Mouse (Mus musculus) forebrain, embryonic 13.5 days (tissue): ENCODE data around the gene Zfp653. TPM values are rescaled to one million over a fixed set of nuclear protein-coding genes. Genes with fewer than 3 reads are reported as not detected.
A peak's percentile ranks its signal among the peaks of the same experiment; 100 is the strongest.

Experiments
- ATAC-seq: fragments of 200-750 bp; cut with Nextera tagmentation; 2 replicates; pipeline ENCODE4 v1.8.0; 2017
- H3K27ac ChIP-seq: fragments of 300-500 bp; sonication (generic); 2 replicates; pipeline ENCODE4 v1.5.1; 2015; ENCODE audit warnings: inconsistent platforms, mild to moderate bottlenecking, moderate library complexity
- H3K27me3 ChIP-seq: fragments of 300-500 bp; sonication (generic); 2 replicates; pipeline ENCODE4 v1.6.1; 2015; ENCODE audit warnings: mild to moderate bottlenecking, inconsistent platforms
- H3K36me3 ChIP-seq: fragments of 300-500 bp; sonication (generic); 2 replicates; pipeline ENCODE4 v1.6.1; 2015; ENCODE audit warnings: mild to moderate bottlenecking, inconsistent platforms; ENCODE audit not compliant: poor library complexity, severe bottlenecking
- H3K4me1 ChIP-seq: fragments of 300-500 bp; sonication (generic); 2 replicates; pipeline ENCODE4 v1.6.1; 2015; ENCODE audit warnings: inconsistent platforms
- H3K4me2 ChIP-seq: fragments of 300-500 bp; sonication (generic); 2 replicates; pipeline ENCODE4 v1.6.1; 2015; ENCODE audit warnings: inconsistent platforms, mild to moderate bottlenecking, moderate library complexity
- H3K4me3 ChIP-seq: fragments of 300-500 bp; sonication (generic); 2 replicates; pipeline ENCODE4 v1.5.1; 2015; ENCODE audit warnings: mild to moderate bottlenecking, inconsistent platforms
- H3K9ac ChIP-seq: fragments of 300-500 bp; sonication (generic); 2 replicates; pipeline ENCODE4 v1.6.1; 2015; ENCODE audit warnings: mild to moderate bottlenecking, inconsistent platforms
- H3K9me3 ChIP-seq: fragments of 300-500 bp; sonication (generic); replicated peaks from 2 replicates; pipeline ENCODE4 v1.6.1; 2016; ENCODE audit warnings: inconsistent platforms
- WGBS: fragments of 180-500 bp; shearing (Covaris S2); methylation state at CpG from one replicate; pipeline ENCODE4 v1.1.7; 2015; 5-methylcytosine and 5-hydroxymethylcytosine counted together
- polyA plus RNA-seq: library from polyadenylated mRNA; unstranded; fragments of >200 nt; fragmentation: Nextera tagmentation; extraction: Ambion mirVana; gene quantifications from 2 replicates; pipeline ENCODE4 v1.2.1, GENCODE M21; 2015

The Zfp653 gene
- polyA plus RNA-seq: 17.1 and 18.9 TPM in 2 replicates

GRCm38 (mm10) chr9:22070791-22071573, at the start of gene Zfp653, which contains the start of gene Gm49318:
Gene Zfp653 (minus strand): TSS chr9:22071376.
Gene Gm49318 (minus strand): TSS chr9:22071259.
- Histone ChIP-seq H3K4me2 (peak within 1 kb of the TSS; percentile 68), H3K4me3 (peak within 1 kb of the TSS; percentile 81), H3K36me3 (peaks cover 46% of the 10 kb centered on the region), H3K27ac (peak within 1 kb of the TSS; percentile 95), H3K27me3 (no peaks in the 10 kb centered on the region), H3K9me3 (no peaks in the 10 kb centered on the region), H3K4me1 (peaks cover 17% of the 10 kb centered on the region), H3K9ac (peak within 1 kb of the TSS; percentile 96)
- peak; percentile 98 for ATAC-seq
- WGBS: under 1% methylated on average over 74 of the region's 87 CpGs

GRCm38 (mm10) chr9:22119543-22119942, 48.4 kb upstream of the Zfp653 start:
- WGBS: 91% methylated on average over 4 of the region's 4 CpGs
- Histone ChIP-seq H3K27ac (no peak overlapping the region), H3K4me1 (peaks cover 21% of the 10 kb centered on the region), H3K27me3 (peaks cover 5% of the 10 kb centered on the region; the same call in 1 of the 2 replicates), H3K36me3 (no peaks in the 10 kb centered on the region), H3K9ac (no peak overlapping the region), H3K9me3 (no peaks in the 10 kb centered on the region), H3K4me2 (no peak overlapping the region), H3K4me3 (no peak overlapping the region)
- ATAC-seq: no peak

GRCm38 (mm10) chr9:22117754-22118456, 46.7 kb upstream of the Zfp653 start:
- Histone ChIP-seq H3K36me3 (peaks cover 12% of the 10 kb centered on the region), H3K9me3 (no peaks in the 10 kb centered on the region), H3K9ac (peak overlapping the region; percentile 91; the same call in 1 of the 2 replicates), H3K4me1 (peaks cover 21% of the 10 kb centered on the region), H3K4me2 (peak overlapping the region; percentile 94), H3K4me3 (peak overlapping the region; percentile 80), H3K27me3 (peaks cover 5% of the 10 kb centered on the region; the same call in 1 of the 2 replicates), H3K27ac (no peak overlapping the region)
- ATAC-seq: no peak
- WGBS: 47% methylated on average over 10 of the region's 10 CpGs

- under 1% methylated on average over 52 of the region's 52 CpGs for WGBS
- no peaks in the 10 kb centered on the region for H3K9me3 ChIP-seq
- peak within 1 kb of the TSS; percentile 94 for H3K4me2 ChIP-seq
- peaks cover 5% of the 10 kb centered on the region; the same call in 1 of the 2 replicates for H3K27me3 ChIP-seq
- H3K36me3 ChIP-seq: peaks cover 22% of the 10 kb centered on the region
- peak; percentile 98 for ATAC-seq
- H3K27ac ChIP-seq: peak within 1 kb of the TSS; percentile 72
- peak within 1 kb of the TSS; percentile 80 for H3K4me3 ChIP-seq
- H3K4me1 ChIP-seq: peaks cover 21% of the 10 kb centered on the region
- H3K9ac ChIP-seq: peak within 1 kb of the TSS; percentile 91
Measured at GRCm38 (mm10) chr9:22116740-22117426, 45.7 kb upstream of the Zfp653 start, which contains the start of gene Elof1. Gene Elof1 (minus strand): TSS chr9:22117172.

- Histone ChIP-seq H3K27ac (peak overlapping the region; percentile 44), H3K4me1 (peaks cover 21% of the 10 kb centered on the region), H3K4me3 (peak overlapping the region; percentile 80), H3K4me2 (peak overlapping the region; percentile 94), H3K9ac (peak overlapping the region; percentile 91), H3K36me3 (peaks cover 30% of the 10 kb centered on the region), H3K27me3 (peaks cover 5% of the 10 kb centered on the region; the same call in 1 of the 2 replicates), H3K9me3 (no peaks in the 10 kb centered on the region)
- ATAC-seq: no peak
- WGBS: 17% methylated on average over 15 of the region's 15 CpGs
Measured at GRCm38 (mm10) chr9:22116086-22116485, 44.9 kb upstream of the Zfp653 start.

GRCm38 (mm10) chr9:22115635-22116034, 44.5 kb upstream of the Zfp653 start:
- WGBS: 90% methylated on average over 4 of the region's 4 CpGs

GRCm38 (mm10) chr9:22108194-22108593, 37.0 kb upstream of the Zfp653 start:
- H3K4me3 ChIP-seq: no peak overlapping the region
- no peak overlapping the region for H3K27ac ChIP-seq
- WGBS: 92% methylated on average over 9 of the region's 9 CpGs
- peaks cover 40% of the 10 kb centered on the region for H3K36me3 ChIP-seq
- H3K27me3 ChIP-seq: no peaks in the 10 kb centered on the region
- no peaks in the 10 kb centered on the region for H3K4me1 ChIP-seq
- no peak overlapping the region for H3K9ac ChIP-seq
- no peak for ATAC-seq
- H3K4me2 ChIP-seq: no peak overlapping the region
- no peaks in the 10 kb centered on the region for H3K9me3 ChIP-seq

More at GRCm38 (mm10) chr9:22115635-22116034, 44.5 kb upstream of the Zfp653 start:
- H3K4me3 ChIP-seq: peak overlapping the region; percentile 80
- peak overlapping the region; percentile 91 for H3K9ac ChIP-seq
- H3K36me3 ChIP-seq: peaks cover 34% of the 10 kb centered on the region
- H3K4me1 ChIP-seq: peaks cover 21% of the 10 kb centered on the region
- ATAC-seq: no peak
- peaks cover 5% of the 10 kb centered on the region; the same call in 1 of the 2 replicates for H3K27me3 ChIP-seq
- peak overlapping the region; percentile 94 for H3K4me2 ChIP-seq
- H3K9me3 ChIP-seq: no peaks in the 10 kb centered on the region
- H3K27ac ChIP-seq: peak overlapping the region; percentile 44; the same call in 1 of the 2 replicates

- peaks cover 6% of the 10 kb centered on the region; the same call in 1 of the 2 replicates for H3K4me1 ChIP-seq
- no peak overlapping the region for H3K4me3 ChIP-seq
- no peak for ATAC-seq
- WGBS: 6% methylated on average over 18 of the region's 18 CpGs
- H3K9me3 ChIP-seq: no peaks in the 10 kb centered on the region
- peaks cover 49% of the 10 kb centered on the region for H3K27me3 ChIP-seq
- no peaks in the 10 kb centered on the region for H3K36me3 ChIP-seq
- no peak overlapping the region for H3K4me2 ChIP-seq
- H3K9ac ChIP-seq: no peak overlapping the region
- no peak overlapping the region for H3K27ac ChIP-seq
Measured at GRCm38 (mm10) chr9:22099922-22100321, 28.7 kb upstream of the Zfp653 start.

- WGBS: 14% methylated on average over 14 of the region's 14 CpGs
- Histone ChIP-seq H3K27me3 (peaks cover 49% of the 10 kb centered on the region), H3K36me3 (no peaks in the 10 kb centered on the region)
Measured at GRCm38 (mm10) chr9:22098993-22099696, 28.0 kb upstream of the Zfp653 start, which contains the start of gene Cnn1. Gene Cnn1 (plus strand): TSS chr9:22099216.

GRCm38 (mm10) chr9:22095854-22096307, 24.7 kb upstream of the Zfp653 start:
- WGBS: 2% methylated on average over 24 of the region's 24 CpGs
- H3K36me3 ChIP-seq: no peaks in the 10 kb centered on the region
- H3K4me1 ChIP-seq: peaks cover 6% of the 10 kb centered on the region; the same call in 1 of the 2 replicates
- peak overlapping the region; percentile 68 for H3K4me2 ChIP-seq
- peak overlapping the region; percentile 63 for H3K9ac ChIP-seq
- H3K27me3 ChIP-seq: peaks cover 36% of the 10 kb centered on the region
- peak overlapping the region; percentile 38 for H3K4me3 ChIP-seq
- no peaks in the 10 kb centered on the region for H3K9me3 ChIP-seq
- no peak overlapping the region for H3K27ac ChIP-seq
- peak; percentile 51 for ATAC-seq

More at GRCm38 (mm10) chr9:22098993-22099696, 28.0 kb upstream of the Zfp653 start, which contains the start of gene Cnn1:
- H3K27ac ChIP-seq: no peak within 1 kb of the TSS
- H3K9me3 ChIP-seq: no peaks in the 10 kb centered on the region
- H3K4me1 ChIP-seq: peaks cover 6% of the 10 kb centered on the region; the same call in 1 of the 2 replicates
- no peak within 1 kb of the TSS for H3K4me2 ChIP-seq
- no peak for ATAC-seq
- H3K4me3 ChIP-seq: no peak within 1 kb of the TSS
- H3K9ac ChIP-seq: no peak within 1 kb of the TSS; the same call in 1 of the 2 replicates

GRCm38 (mm10) chr9:22092746-22093145, 21.6 kb upstream of the Zfp653 start:
- no peak overlapping the region for H3K27ac ChIP-seq
- no peak overlapping the region for H3K4me2 ChIP-seq
- H3K9ac ChIP-seq: no peak overlapping the region
- H3K9me3 ChIP-seq: no peaks in the 10 kb centered on the region
- no peak overlapping the region for H3K4me3 ChIP-seq
- H3K4me1 ChIP-seq: peaks cover 6% of the 10 kb centered on the region; the same call in 1 of the 2 replicates
- peaks cover 5% of the 10 kb centered on the region for H3K27me3 ChIP-seq
- no peaks in the 10 kb centered on the region for H3K36me3 ChIP-seq
- 92% methylated on average over 6 of the region's 6 CpGs for WGBS
- no peak for ATAC-seq
